Mouse (Mus musculus) layer of hippocampus, postnatal 14 days (tissue): ENCODE results near the gene 6030468B19Rik. TPM values are rescaled to one million over a fixed set of nuclear protein-coding genes. Genes with fewer than 3 reads are reported as not detected.

Experiments
- DNase-seq, 2 experiments: peaks; one replicate each; pipeline ENCODE4 v3.0.0; 2021 to 2022; ENCODE audit warnings: low spot score in 2 of 2, mixed read lengths in 1 of 2
- total RNA-seq, 2 experiments: library from RNA; stranded (reverse); gene quantifications; 2 replicates each; pipeline ENCODE4 v1.2.3; 2021

6030468B19Rik gene
- total RNA-seq, 2 experiments from 2014 or later, result 0.51 TPM; not detected in 1

DNA sequence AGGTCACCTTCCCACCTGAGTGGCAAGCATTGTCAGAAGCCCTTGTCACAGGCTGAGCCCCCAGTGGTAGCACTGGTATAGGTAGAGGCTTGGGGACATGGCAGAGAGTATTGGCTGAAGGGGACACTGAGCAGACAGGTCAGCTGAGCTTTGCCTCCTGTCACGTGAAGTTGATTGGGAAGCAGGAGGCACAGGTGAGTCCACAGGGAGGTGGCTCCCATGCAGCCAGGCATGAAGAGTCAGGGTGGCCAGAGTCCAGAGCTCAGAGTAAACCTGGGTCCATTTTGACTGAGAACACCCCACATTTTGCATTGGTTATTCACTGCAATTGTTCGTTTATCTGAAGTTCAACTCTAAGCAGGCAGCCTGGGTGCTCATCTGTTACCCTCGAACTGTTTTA lies 55.4 kb downstream of the 6030468B19Rik start:
- no peak for DNase-seq

DNA sequence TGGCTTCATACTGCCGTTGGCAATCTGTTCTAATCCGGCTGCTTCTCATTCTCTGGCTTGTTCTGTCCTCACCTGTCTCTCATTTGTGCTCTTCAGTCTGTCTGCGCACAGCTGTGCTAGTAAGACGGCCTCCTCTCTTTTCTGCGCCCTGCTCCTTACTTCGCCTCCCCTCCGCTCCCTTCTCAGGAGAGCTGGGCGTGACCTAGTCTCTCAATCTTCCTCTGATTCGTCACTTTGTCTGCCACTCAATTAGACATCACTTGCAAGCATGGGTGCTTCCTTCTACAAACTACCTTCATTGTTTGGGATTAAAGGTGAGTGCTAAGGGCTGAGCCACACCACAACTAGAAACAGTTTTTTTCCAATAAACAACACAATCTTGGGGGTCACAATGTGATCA lies 56.8 kb downstream of the 6030468B19Rik start:
- no peak for DNase-seq

GRCm38 (mm10) chr11:117855360-117855759 lies 57.9 kb downstream of the 6030468B19Rik start:
- DNase-seq, result no peak

GRCm38 (mm10) chr11:117855975-117856374 lies 58.5 kb downstream of the 6030468B19Rik start:
- DNase-seq, result no peak

Other genes starting within 250 kb of the 6030468B19Rik start
- 10 to 100 TPM; 61.8 to 67.9 TPM for gene Tnrc6c, start 143.4 kb upstream of the 6030468B19Rik start, total RNA-seq
- gene Tmc8, start 15.6 kb upstream of the 6030468B19Rik start, total RNA-seq, result 1 to 10 TPM in 1 of 2 experiments, under 1 TPM in 1; 0.88 to 1.6 TPM
- 1 to 10 TPM; 4.9 to 6.3 TPM for gene Tmc6, start 15.5 kb upstream of the 6030468B19Rik start, total RNA-seq
- 1 to 10 TPM; 2.8 to 3.2 TPM for gene Gm20708, start 12.0 kb downstream of the 6030468B19Rik start, total RNA-seq
- 10 to 100 TPM; 15.2 to 15.4 TPM for gene Syngr2, start 12.0 kb downstream of the 6030468B19Rik start, total RNA-seq
- 1 to 10 TPM; 4.2 to 4.5 TPM for gene Afmid, start 28.3 kb downstream of the 6030468B19Rik start, total RNA-seq
- gene Tk1, start 28.4 kb downstream of the 6030468B19Rik start, total RNA-seq, result 1 to 10 TPM; 1.6 to 3.3 TPM
- gene Birc5, start 51.6 kb downstream of the 6030468B19Rik start, total RNA-seq, result 1 to 10 TPM; 2.1 to 3.4 TPM
- not detected for gene Tmem235, start 63.1 kb downstream of the 6030468B19Rik start, total RNA-seq
- gene Tha1, start 75.8 kb downstream of the 6030468B19Rik start, total RNA-seq, result 1 to 10 TPM; 3.1 to 3.5 TPM
- gene Socs3, start 172.4 kb downstream of the 6030468B19Rik start, total RNA-seq, result 1 to 10 TPM; 2.1 to 3.2 TPM
- 10 to 100 TPM; 65.4 to 66.9 TPM for gene Pgs1, start 188.6 kb downstream of the 6030468B19Rik start, total RNA-seq